Mouse (Mus musculus) liver, adult 2 months (tissue): ENCODE data around the gene Rassf1. TPM values are rescaled to one million over a fixed set of nuclear protein-coding genes. Genes with fewer than 3 reads are reported as not detected.

Source experiments
- DNase-seq: peaks from one replicate; pipeline ENCODE4 v3.0.0-alpha.2; 2011; ENCODE audit warnings: low read depth, low spot score; ENCODE audit errors: extremely low read depth
- H3K27ac ChIP-seq: fragments of 200-500 bp; replicated peaks from 2 replicates; pipeline ENCODE4 v1.5.1; 2012; ENCODE audit warnings: low read depth, mild to moderate bottlenecking, control low read depth, inconsistent platforms, low read length; ENCODE audit not compliant: insufficient read depth
- H3K27me3 ChIP-seq: fragments of 200-500 bp; 2 replicates; pipeline ENCODE4 v1.6.1; 2012; ENCODE audit warnings: mild to moderate bottlenecking, moderate library complexity, low read length, inconsistent platforms; ENCODE audit not compliant: control insufficient read depth, insufficient read depth
- H3K36me3 ChIP-seq: fragments of 200-500 bp; 2 replicates; pipeline ENCODE4 v1.6.1; 2012; ENCODE audit warnings: low read length, inconsistent platforms; ENCODE audit not compliant: control insufficient read depth, insufficient read depth
- H3K4me1 ChIP-seq: fragments of 200-500 bp; 2 replicates; pipeline ENCODE4 v1.6.1; 2011; ENCODE audit warnings: low read length; ENCODE audit not compliant: control insufficient read depth, insufficient read depth
- H3K4me3 ChIP-seq: fragments of 200-500 bp; 2 replicates; pipeline ENCODE4 v1.5.1; 2011; ENCODE audit warnings: low read depth, mild to moderate bottlenecking, control low read depth, low read length, moderate library complexity; ENCODE audit not compliant: insufficient read depth
- H3K79me2 ChIP-seq: fragments of 200-500 bp; 2 replicates; pipeline ENCODE4 v1.6.1; 2012; ENCODE audit warnings: inconsistent platforms, mild to moderate bottlenecking, low read length, moderate library complexity; ENCODE audit not compliant: control insufficient read depth, insufficient read depth
- H3K9ac ChIP-seq: fragments of 200-500 bp; 2 replicates; pipeline ENCODE4 v1.6.1; 2012; ENCODE audit warnings: low read depth, mild to moderate bottlenecking, control low read depth, inconsistent platforms, low read length
- CTCF ChIP-seq: fragments of 200-500 bp; IDR thresholded peaks from 2 replicates; pipeline ENCODE4 v1.5.1; 2011; ENCODE audit warnings: low read depth, low read length, control low read depth
- POLR2A ChIP-seq: fragments of 200-500 bp; IDR thresholded peaks from 2 replicates; pipeline ENCODE4 v1.6.1; 2011; ENCODE audit warnings: low read length, control low read depth; ENCODE audit not compliant: insufficient read depth; ENCODE audit errors: extremely low read depth
- WGBS: fragments of 180-500 bp; shearing (Covaris S2); methylation state at CpG from one replicate; pipeline ENCODE4 v1.1.7; 2018; 5-methylcytosine and 5-hydroxymethylcytosine counted together
- polyA plus RNA-seq: library from polyadenylated mRNA; depleted of rRNA; stranded (reverse); fragments of >200 nt; gene quantifications from 2 replicates; pipeline ENCODE4 v1.2.3, GENCODE M21; 2012
- total RNA-seq: library from RNA; depleted of rRNA; stranded (reverse); fragments of >200 nt; gene quantifications from 2 replicates; pipeline ENCODE4 v1.2.3, GENCODE M21; 2014

The Rassf1 gene
- total and polyA plus RNA-seq, 2 experiments, result 6.0 to 7.0 TPM

- no peaks in the 10 kb centered on the region for H3K27me3 ChIP-seq
- H3K4me3 ChIP-seq, result no peak overlapping the region
- H3K36me3 ChIP-seq, result peaks cover 2% of the 10 kb centered on the region; the same call in 1 of the 2 replicates
- 89% methylated on average over 11 of the region's 11 CpGs for WGBS
- no peak overlapping the region for H3K9ac ChIP-seq
- no peaks in the 10 kb centered on the region for H3K79me2 ChIP-seq
- TF ChIP-seq POLR2A (no peak), CTCF (no peak)
- no peak overlapping the region for H3K27ac ChIP-seq
- DNase-seq, result no peak
- H3K4me1 ChIP-seq, result peaks cover 20% of the 10 kb centered on the region
Observed at GRCm38 (mm10) chr9:107596619-107597569, 45.5 kb downstream of the Rassf1 start.

GRCm38 (mm10) chr9:107598385-107598784 lies 47.0 kb downstream of the Rassf1 start:
- WGBS, result 38% methylated on average over 5 of the region's 5 CpGs
- peaks cover 16% of the 10 kb centered on the region for H3K4me1 ChIP-seq

DNA sequence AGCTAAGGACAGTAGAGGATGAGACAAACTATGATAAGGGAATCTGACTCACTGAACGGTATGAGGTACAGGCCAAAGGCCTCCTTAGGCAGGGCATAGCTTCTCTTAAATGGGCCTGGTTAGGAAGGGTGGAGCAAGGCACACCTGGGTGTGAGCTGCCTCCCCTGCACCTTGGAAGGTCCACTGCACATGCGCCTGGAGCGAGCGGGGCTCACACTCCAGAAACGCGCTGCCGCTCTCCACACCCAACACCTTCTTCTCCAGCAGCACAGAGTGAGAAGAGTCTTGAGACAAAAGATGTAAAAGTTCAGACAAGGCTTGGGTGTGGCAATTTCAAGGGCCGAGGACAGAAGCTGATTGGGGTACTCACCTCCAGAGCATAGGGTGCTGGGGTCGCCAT lies 48.1 kb downstream of the Rassf1 start:
- Histone ChIP-seq H3K36me3 (no peaks in the 10 kb centered on the region), H3K9ac (no peak overlapping the region), H3K4me3 (no peak overlapping the region), H3K4me1 (peaks cover 10% of the 10 kb centered on the region; the same call in 1 of the 2 replicates), H3K27me3 (no peaks in the 10 kb centered on the region), H3K27ac (no peak overlapping the region), H3K79me2 (no peaks in the 10 kb centered on the region)
- WGBS, result 88% methylated on average over 9 of the region's 9 CpGs
- no peak for TF ChIP-seq CTCF
- no peak for TF ChIP-seq POLR2A
- no peak for DNase-seq

More at GRCm38 (mm10) chr9:107598385-107598784, 47.0 kb downstream of the Rassf1 start:
- Histone ChIP-seq H3K79me2 (no peaks in the 10 kb centered on the region), H3K27me3 (no peaks in the 10 kb centered on the region), H3K36me3 (no peaks in the 10 kb centered on the region; the same call in 1 of the 2 replicates), H3K27ac (peak overlapping the region; percentile 47), H3K9ac (peak overlapping the region; percentile 18), H3K4me3 (peak overlapping the region; percentile 8; the same call in 1 of the 2 replicates)
- peak; percentile 79 for DNase-seq
- TF ChIP-seq POLR2A (no peak), CTCF (no peak)

DNA sequence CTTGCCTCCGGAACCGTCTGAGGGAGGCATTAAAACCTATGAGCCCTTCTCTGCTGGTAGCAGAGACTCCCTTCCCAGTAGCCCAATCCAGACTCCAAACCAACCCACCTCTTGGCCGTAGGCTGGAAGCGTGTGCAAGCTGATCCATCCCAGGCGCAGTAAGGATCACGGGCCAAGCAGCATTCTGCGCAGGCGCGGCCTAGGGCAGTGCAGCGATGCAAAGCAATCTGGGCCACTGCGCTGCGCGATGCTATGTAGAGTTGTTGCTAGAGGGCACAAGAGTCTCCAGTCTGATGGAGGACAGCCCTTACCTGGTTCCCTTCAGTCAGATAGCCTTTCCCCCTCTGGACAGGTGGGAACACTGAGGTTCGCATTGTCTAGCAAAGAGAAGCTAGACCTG lies 48.5 kb downstream of the Rassf1 start:
- DNase-seq, result no peak
- peaks cover 10% of the 10 kb centered on the region; the same call in 1 of the 2 replicates for H3K4me1 ChIP-seq
- H3K36me3 ChIP-seq, result no peaks in the 10 kb centered on the region
- H3K79me2 ChIP-seq, result no peaks in the 10 kb centered on the region
- WGBS, result 90% methylated on average over 14 of the region's 14 CpGs
- no peak overlapping the region for H3K27ac ChIP-seq
- TF ChIP-seq CTCF (no peak), POLR2A (no peak)
- H3K9ac ChIP-seq, result no peak overlapping the region
- H3K27me3 ChIP-seq, result no peaks in the 10 kb centered on the region
- H3K4me3 ChIP-seq, result no peak overlapping the region

DNA sequence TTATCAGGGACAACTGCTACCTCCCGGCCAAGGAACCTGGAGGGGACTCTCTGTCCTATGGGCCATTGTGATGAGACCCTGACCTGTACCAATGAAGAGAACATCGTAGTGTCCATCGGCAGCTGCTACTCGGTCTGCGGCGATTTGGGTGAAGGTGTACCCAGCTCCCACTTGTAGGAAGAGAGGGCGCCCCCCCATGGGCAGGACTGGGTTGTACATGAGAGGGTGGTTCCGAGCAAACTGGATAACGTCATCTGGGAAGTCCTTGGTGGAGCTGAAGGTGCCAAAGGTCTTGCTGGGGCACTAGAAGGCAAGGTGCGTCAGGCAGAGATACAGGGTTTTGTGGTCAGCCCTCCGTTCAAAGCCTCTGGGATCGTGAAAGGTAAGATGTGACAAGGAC lies 49.4 kb downstream of the Rassf1 start:
- Histone ChIP-seq H3K79me2 (no peaks in the 10 kb centered on the region), H3K9ac (no peak overlapping the region), H3K4me1 (peaks cover 10% of the 10 kb centered on the region; the same call in 1 of the 2 replicates), H3K4me3 (no peak overlapping the region), H3K27ac (no peak overlapping the region), H3K27me3 (no peaks in the 10 kb centered on the region), H3K36me3 (no peaks in the 10 kb centered on the region)
- peak; percentile 66 for DNase-seq
- WGBS, result 64% methylated on average over 12 of the region's 12 CpGs
- peak; percentile 64 for TF ChIP-seq CTCF
- no peak for TF ChIP-seq POLR2A
